Mouse (Mus musculus): ENCODE measurements at regions not wholly inside any gene's neighbourhood (a gene's known extent, or its start where the extent isn't known, plus 50 kb on each side); places are given as distances from the start of the nearest gene placed in this dataset.

DNA sequence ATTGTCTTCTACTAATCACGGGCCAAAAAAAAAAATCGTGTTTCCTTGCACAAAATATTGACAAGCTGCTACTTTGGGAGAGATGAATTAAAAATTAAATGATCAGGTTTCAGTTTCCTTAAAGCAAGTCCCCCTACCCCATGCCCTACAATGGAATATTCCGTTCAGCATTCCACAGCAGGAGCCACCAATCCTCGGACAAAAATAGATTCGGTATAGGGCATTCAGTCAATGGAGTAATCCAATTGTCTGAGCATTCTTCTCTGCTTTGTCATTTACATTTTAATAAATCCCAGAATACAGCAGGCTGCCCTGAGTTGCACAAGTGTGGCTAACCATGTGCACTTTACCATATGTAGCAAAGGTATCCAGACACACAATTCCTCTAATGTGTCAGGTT, 434.3 kb upstream of the Ubash3b start:
- ATAC-seq (ENCODE audit: poor library complexity, severe bottlenecking), result no peak

GRCm38 (mm10) chr9:41593998-41594397, 432.5 kb upstream of the Ubash3b start:
- no peak for ATAC-seq (ENCODE audit: poor library complexity, severe bottlenecking)

- ATAC-seq (ENCODE audit: poor library complexity, severe bottlenecking), result no peak
These were observed 431.6 kb upstream of the Ubash3b start for GRCm38 (mm10) chr9:41592900-41593690.

DNA sequence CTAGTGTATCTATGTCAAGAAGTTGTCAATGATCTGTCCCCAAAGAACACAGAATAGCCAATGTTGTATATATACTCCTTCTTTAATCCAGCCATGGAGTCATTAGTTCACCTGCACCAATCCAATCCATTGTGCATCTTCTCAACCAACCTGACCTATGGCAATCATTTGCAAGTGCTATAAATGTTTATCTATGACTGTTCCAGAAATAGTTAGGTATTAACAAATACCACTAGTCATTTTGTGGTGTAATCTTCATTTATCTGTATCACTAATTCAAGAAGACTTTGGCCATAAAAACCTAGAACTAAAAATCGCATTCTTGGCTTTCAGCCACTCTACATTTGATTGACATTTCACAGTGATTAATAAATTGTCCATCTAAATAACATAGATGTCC, 430.6 kb upstream of the Ubash3b start:
- no peak for ATAC-seq (ENCODE audit: poor library complexity, severe bottlenecking)

DNA sequence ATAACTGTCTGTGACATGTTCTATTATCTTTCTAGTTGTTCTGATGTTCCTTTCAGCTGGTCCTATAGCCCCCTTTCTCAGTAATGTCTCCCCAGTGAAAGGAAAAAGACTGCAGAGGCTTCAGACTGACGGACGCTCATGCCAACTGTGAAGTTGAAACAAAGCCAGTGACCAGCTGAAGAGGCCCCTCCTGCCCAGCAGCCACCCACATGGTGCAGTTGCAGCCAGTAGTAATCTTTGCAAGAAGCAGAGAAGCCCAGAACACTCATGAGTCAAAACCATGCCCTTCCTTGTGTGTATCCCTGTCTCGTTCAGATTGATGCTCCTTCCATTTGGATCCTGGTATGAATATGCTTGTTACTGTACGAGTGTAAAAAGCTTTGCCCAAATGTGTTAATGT, 428.7 kb upstream of the Ubash3b start:
- no peak for ATAC-seq (ENCODE audit: poor library complexity, severe bottlenecking)

GRCm38 (mm10) chr9:41588466-41589425, 427.2 kb upstream of the Ubash3b start:
- ATAC-seq (ENCODE audit: poor library complexity, severe bottlenecking), result no peak

- no peak for ATAC-seq (ENCODE audit: poor library complexity, severe bottlenecking)
These were observed 426.3 kb upstream of the Ubash3b start for GRCm38 (mm10) chr9:41587762-41588161.

- no peak for ATAC-seq (ENCODE audit: poor library complexity, severe bottlenecking)
These were observed 425.6 kb upstream of the Ubash3b start for GRCm38 (mm10) chr9:41586966-41587570.

GRCm38 (mm10) chr9:41586291-41586690, 424.8 kb upstream of the Ubash3b start:
- no peak for ATAC-seq (ENCODE audit: poor library complexity, severe bottlenecking)

- ATAC-seq (ENCODE audit: poor library complexity, severe bottlenecking), result no peak
These were observed 424.3 kb upstream of the Ubash3b start for GRCm38 (mm10) chr9:41585771-41586170.

- no peak for ATAC-seq (ENCODE audit: poor library complexity, severe bottlenecking)
These were observed 423.5 kb upstream of the Ubash3b start for GRCm38 (mm10) chr9:41585012-41585411.

- ATAC-seq (ENCODE audit: poor library complexity, severe bottlenecking), result no peak
These were observed 422.3 kb upstream of the Ubash3b start for GRCm38 (mm10) chr9:41583711-41584329.

GRCm38 (mm10) chr9:41583276-41583675, 421.8 kb upstream of the Ubash3b start:
- no peak for ATAC-seq (ENCODE audit: poor library complexity, severe bottlenecking)

GRCm38 (mm10) chr9:41582711-41583236, 421.3 kb upstream of the Ubash3b start:
- no peak for ATAC-seq (ENCODE audit: poor library complexity, severe bottlenecking)

DNA sequence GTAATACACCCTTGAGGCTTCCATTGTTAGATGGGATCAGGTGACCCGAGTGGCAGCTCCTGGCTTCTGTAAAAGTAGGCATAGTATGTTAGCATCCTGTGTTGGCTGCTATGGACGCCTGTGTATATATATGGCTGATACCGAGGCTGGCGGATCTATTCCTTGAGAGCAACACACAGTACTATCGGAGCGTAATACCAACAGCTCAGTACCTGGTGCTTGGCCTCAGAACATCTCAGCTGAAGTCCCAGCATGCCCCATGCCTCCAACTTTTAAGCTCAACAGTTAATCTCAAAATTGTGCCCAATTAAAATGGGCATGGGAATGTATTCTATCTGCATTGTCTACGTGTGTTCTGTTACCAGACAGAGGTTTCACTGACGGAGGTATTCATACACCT, 420.7 kb upstream of the Ubash3b start:
- no peak for ATAC-seq (ENCODE audit: poor library complexity, severe bottlenecking)

GRCm38 (mm10) chr9:41581741-41582140, 420.2 kb upstream of the Ubash3b start:
- no peak for ATAC-seq (ENCODE audit: poor library complexity, severe bottlenecking)

GRCm38 (mm10) chr9:41581152-41581551, 419.7 kb upstream of the Ubash3b start:
- no peak for ATAC-seq (ENCODE audit: poor library complexity, severe bottlenecking)

GRCm38 (mm10) chr9:41580611-41581041, 419.1 kb upstream of the Ubash3b start:
- ATAC-seq (ENCODE audit: poor library complexity, severe bottlenecking), result no peak

DNA sequence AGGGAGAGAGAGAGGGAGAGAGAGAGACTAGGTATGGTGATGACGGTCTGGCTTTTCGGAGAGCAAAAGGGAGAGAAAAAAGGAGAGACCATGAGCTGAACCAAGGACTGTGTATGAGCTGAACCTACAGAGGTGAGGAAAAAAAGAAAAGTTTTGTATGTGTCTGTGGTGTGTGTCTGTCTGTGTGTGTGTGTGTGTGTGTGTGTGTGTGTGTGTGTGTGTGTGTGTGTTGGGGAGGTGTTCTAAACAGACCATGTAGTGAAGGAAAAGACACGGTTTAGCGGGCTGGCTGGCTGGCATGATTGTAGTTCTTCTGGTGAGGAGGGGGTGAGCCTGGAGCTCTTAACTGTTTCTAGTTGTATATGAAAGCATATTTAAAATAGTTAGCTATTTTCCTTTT, 418.6 kb upstream of the Ubash3b start:
- ATAC-seq (ENCODE audit: poor library complexity, severe bottlenecking), result no peak

DNA sequence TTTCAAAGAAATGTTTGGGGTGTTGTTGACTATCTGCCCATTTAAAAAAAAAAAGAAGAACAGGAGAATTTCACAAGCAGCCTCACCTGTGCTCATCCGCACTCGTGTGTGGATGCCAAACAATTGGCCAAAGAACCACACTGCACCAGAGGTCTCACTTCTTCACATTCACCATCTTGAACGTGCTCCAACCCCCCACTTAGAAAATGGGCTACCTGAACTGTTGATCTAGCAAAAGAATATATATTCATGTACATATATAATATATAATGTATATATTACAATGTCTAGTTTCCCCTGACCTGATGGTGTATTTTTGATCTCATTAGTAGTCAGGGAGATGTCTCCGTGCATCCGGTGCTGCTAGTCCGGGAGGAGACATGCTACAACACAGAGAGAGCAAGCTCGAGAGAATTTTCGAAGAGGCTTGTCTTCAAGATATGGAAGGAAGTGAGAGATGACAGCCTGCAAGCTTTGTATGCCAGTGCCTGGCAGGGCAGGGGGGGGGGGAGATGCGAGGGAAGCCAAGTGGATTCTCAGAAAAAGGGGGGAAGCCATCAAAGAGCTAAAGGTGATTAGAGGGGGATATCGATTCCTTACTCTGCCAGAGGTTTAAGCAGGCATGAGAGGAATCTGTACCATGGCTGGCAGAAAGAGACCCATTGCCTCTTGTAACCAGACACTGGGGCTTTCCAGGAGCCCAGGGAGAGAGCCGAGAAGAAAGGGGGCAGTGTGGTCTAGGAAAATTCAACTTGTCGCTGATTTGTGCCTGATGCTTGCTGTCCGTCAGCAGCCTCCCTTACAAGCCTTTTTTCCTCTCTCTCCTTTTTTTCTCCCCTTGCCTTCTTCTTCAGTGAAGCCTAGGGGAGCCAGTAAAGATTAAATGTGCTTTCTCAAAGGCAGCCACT, 417.9 kb upstream of the Ubash3b start:
- ATAC-seq (ENCODE audit: poor library complexity, severe bottlenecking), result no peak

All from megakaryocyte, adult 5-6 weeks (primary cell).